Mouse (Mus musculus) small intestine, adult 2 months (tissue): Measurements from ENCODE around the gene Synrg.

Experiments used
- CTCF ChIP-seq: fragments of 200-500 bp; IDR thresholded peaks from 2 replicates; pipeline ENCODE4 v1.5.1; 2012; ENCODE audit warnings: low read depth, mild to moderate bottlenecking, control low read depth, inconsistent platforms, low read length, moderate library complexity, mixed read lengths; ENCODE audit not compliant: insufficient replicate concordance, insufficient read length; ENCODE audit errors: extremely low read depth
- POLR2A ChIP-seq: fragments of 200-500 bp; IDR thresholded peaks from 2 replicates; pipeline ENCODE4 v1.6.1; 2012; ENCODE audit warnings: low read depth, mild to moderate bottlenecking, control low read depth, inconsistent platforms, low read length, moderate library complexity

GRCm38 (mm10) chr11:84057418-84057817, 93.2 kb downstream of the Synrg start:
- TF ChIP-seq POLR2A: no peak
- no peak for TF ChIP-seq CTCF
